Mouse (Mus musculus) cerebellum, adult 18-20 months (tissue): ENCODE measurements around the gene Pla2g4b.

Source experiments
- DNase-seq, 2 experiments: peaks; one replicate each; pipeline ENCODE4 v3.0.0; 2021

Pla2g4b gene

GRCm38 (mm10) chr2:120065243-120065642 is 32.0 kb downstream of the Pla2g4b start:
- no peak for DNase-seq

GRCm38 (mm10) chr2:120066224-120066623 is 33.0 kb downstream of the Pla2g4b start:
- DNase-seq: no peak

- DNase-seq: peak; percentile 41 to 51
These were observed 35.6 kb downstream of the Pla2g4b start for GRCm38 (mm10) chr2:120068555-120069465.

GRCm38 (mm10) chr2:120069466-120069990 is 36.3 kb downstream of the Pla2g4b start:
- DNase-seq: no peak

DNA sequence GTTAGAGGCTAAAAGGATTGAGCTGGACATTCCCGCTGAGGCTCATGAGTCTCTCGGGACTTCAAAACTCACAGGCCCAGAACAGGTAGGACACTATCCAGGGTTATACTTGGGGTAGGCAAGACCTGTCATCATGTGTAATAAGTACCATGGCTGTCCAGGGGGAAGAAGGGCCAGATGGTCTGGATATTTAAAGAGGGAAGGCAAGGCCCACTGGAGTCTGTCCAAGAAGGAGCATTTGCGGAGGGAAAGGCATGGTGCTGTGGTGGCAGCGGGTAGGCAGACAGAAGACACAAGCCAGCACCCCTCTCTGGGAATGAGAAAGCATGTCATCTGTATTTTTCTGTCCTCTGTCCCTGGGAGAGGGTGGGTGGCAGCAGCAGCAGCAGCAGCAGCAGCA is 40.9 kb downstream of the Pla2g4b start:
- no peak for DNase-seq

- DNase-seq: peak; percentile 76 to 77
These were observed 43.0 kb downstream of the Pla2g4b start for GRCm38 (mm10) chr2:120076076-120076705.

DNA sequence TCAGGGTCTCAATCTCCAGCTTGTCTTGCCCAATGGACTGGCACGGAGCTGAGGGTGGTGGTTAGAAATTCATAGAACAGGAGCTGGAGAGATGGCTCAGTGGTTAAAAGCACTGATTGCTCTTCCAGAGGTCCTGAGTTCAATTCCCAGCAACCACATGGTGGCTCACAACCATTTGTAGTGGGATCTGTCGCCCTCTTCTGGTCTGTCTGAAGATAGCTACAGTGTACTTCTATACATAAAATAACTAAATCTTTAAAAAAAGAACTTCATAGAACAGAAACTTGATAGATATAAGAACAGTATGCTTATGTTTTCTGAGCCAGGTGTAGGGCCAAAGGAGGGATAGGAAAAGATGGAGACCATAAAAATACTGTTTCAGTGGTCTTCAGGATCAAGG is 49.2 kb downstream of the Pla2g4b start:
- DNase-seq: no peak

GRCm38 (mm10) chr2:120084593-120085361 is 51.6 kb downstream of the Pla2g4b start:
- no peak for DNase-seq

DNA sequence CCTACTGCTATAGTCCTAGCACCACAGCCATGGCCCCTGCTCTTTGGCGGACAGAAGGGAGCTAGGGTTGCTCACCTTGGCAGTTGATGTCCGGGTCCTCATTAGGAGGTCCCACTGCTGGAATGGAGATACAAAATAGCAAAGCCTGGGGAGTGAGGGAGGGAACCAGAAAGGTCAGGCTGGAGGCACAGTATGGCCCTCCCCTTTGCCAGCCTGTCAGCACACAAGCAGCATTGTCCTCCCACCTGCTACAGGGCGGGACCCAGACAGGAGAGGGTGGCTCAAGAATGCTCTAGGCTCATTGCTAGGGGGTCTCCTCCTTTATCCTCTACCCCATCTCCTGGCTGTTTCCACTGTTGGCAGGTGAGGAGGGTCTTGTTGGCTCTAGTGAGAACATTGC is 52.8 kb downstream of the Pla2g4b start:
- no peak for DNase-seq

DNA sequence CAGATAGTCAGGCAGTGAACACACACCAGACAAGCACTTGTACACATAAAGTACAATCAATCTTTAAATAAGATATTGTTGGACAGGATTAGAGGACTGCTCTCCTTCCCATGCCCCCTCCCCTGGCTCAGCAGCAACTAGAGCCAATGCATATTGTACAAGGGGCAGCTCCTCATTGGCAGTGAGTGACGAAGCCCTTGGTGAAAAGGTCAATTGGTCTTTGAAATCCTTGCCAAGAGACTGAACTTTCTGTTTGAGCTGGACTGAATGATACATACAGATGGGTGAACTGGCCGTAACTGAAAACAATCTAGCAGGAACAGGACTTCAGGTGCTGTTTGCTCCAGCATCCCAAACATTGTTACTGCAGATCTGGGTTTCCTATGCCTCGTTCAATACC is 54.2 kb downstream of the Pla2g4b start:
- no peak for DNase-seq

GRCm38 (mm10) chr2:120087897-120088296 is 54.7 kb downstream of the Pla2g4b start:
- no peak for DNase-seq

DNA sequence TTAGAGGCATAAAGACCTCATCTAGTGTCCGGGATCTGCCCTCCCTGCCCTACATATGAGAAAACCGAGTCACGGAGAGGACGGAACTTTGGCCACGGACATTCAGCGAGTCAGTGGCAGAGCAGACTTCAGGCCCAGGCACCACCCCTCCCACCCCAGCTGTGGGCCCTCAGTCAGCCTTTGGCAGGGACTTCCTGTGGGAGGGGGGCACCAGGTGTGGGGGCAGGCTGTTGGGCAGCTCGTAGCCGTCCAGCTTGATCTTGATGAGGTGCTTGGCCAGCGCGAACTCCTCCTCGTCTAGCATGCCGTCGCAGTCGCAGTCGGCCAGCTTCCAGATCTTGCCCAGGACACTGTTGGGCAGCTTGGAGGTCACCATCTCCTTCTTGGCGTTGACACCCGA is 57.8 kb downstream of the Pla2g4b start:
- DNase-seq: no peak
